Mouse (Mus musculus): ENCODE measurements around the gene Ccdc30.
"Not testable (repeated sequence)": the region's sequence is repeated elsewhere in the genome, so short reads cannot be mapped to it uniquely, and the experiment has no call there.

The Ccdc30 gene

GRCm38 (mm10) chr4:119305418-119305817, 109.9 kb downstream of the Ccdc30 start:
- ATAC-seq (ENCODE audit: low TSS enrichment) = no peak

GRCm38 (mm10) chr4:119303291-119303690, 112.0 kb downstream of the Ccdc30 start:
- no peak for ATAC-seq (ENCODE audit: low TSS enrichment)

- no peak for ATAC-seq (ENCODE audit: low TSS enrichment)
Measured at GRCm38 (mm10) chr4:119301777-119302176, 113.5 kb downstream of the Ccdc30 start.

GRCm38 (mm10) chr4:119300761-119301160, 114.6 kb downstream of the Ccdc30 start:
- no peak for ATAC-seq (ENCODE audit: low TSS enrichment)

- no peak for ATAC-seq (ENCODE audit: low TSS enrichment)
Measured at GRCm38 (mm10) chr4:119297361-119297760, 118.0 kb downstream of the Ccdc30 start.

- no peak for ATAC-seq (ENCODE audit: low TSS enrichment)
Measured at GRCm38 (mm10) chr4:119295134-119295453, 120.2 kb downstream of the Ccdc30 start.

- ATAC-seq (ENCODE audit: low TSS enrichment) = peak; percentile 99
Measured at GRCm38 (mm10) chr4:119294415-119295133, 120.7 kb downstream of the Ccdc30 start, which contains the start of gene Ybx1. Gene Ybx1 (minus strand): TSS chr4:119294604.

GRCm38 (mm10) chr4:119293574-119294258, 121.6 kb downstream of the Ccdc30 start:
- no peak for ATAC-seq (ENCODE audit: low TSS enrichment)

GRCm38 (mm10) chr4:119292771-119293573, 122.3 kb downstream of the Ccdc30 start:
- peak; percentile 29; the same call in 1 of the 2 replicates for ATAC-seq (ENCODE audit: low TSS enrichment)

GRCm38 (mm10) chr4:119291921-119292320, 123.4 kb downstream of the Ccdc30 start:
- no peak for ATAC-seq (ENCODE audit: low TSS enrichment)

- ATAC-seq (ENCODE audit: low TSS enrichment) = no peak
Measured at GRCm38 (mm10) chr4:119285336-119285735, 130.0 kb downstream of the Ccdc30 start.

GRCm38 (mm10) chr4:119284861-119285260, 130.5 kb downstream of the Ccdc30 start:
- no peak for ATAC-seq (ENCODE audit: low TSS enrichment)

- ATAC-seq (ENCODE audit: low TSS enrichment) = not testable (repeated sequence)
Measured at GRCm38 (mm10) chr4:119278784-119279183, 136.5 kb downstream of the Ccdc30 start.

- ATAC-seq (ENCODE audit: low TSS enrichment) = no peak
Measured at GRCm38 (mm10) chr4:119275726-119276125, 139.6 kb downstream of the Ccdc30 start.

GRCm38 (mm10) chr4:119275226-119275625, 140.1 kb downstream of the Ccdc30 start:
- ATAC-seq (ENCODE audit: low TSS enrichment) = no peak

- no peak for ATAC-seq (ENCODE audit: low TSS enrichment)
Measured at GRCm38 (mm10) chr4:119274627-119275026, 140.7 kb downstream of the Ccdc30 start.
